Mouse (Mus musculus): ENCODE measurements around the gene Coro7. TPM values are rescaled to one million over a fixed set of nuclear protein-coding genes. Genes with fewer than 3 reads are reported as not detected.
A peak's percentile ranks its signal among the peaks of the same experiment; 100 is the strongest.

Gene Coro7
- polyA plus RNA-seq, 1 experiment from 2014 or later, result 22.0 TPM

- Histone ChIP-seq H3K27ac (peak overlapping the region; percentile 96), H3K9me3 (replicated peaks) (no peaks in the 10 kb centered on the region), H3K9ac (no peak overlapping the region), H3K27me3 (no peaks in the 10 kb centered on the region), H3K4me3 (replicated peaks) (no peak overlapping the region), H3K4me1 (peaks cover 90% of the 10 kb centered on the region), H3K4me2 (peak overlapping the region; percentile 73), H3K36me3 (peaks cover 33% of the 10 kb centered on the region)
- 67% methylated on average over 11 of the region's 11 CpGs for WGBS
- ATAC-seq (replicated peaks; ENCODE audit: low FRiP score), result no peak
Measured at GRCm38 (mm10) chr16:4643670-4644419, 35.7 kb downstream of the Coro7 start.

- Histone ChIP-seq H3K4me1 (peaks cover 81% of the 10 kb centered on the region), H3K9ac (0 out of 2 replicates have a peak overlapping the region, but pooled peaks have one; percentile 5), H3K36me3 (peaks cover 24% of the 10 kb centered on the region), H3K27me3 (no peaks in the 10 kb centered on the region), H3K4me2 (peak overlapping the region; percentile 73), H3K27ac (peak overlapping the region; percentile 96), H3K9me3 (replicated peaks) (no peaks in the 10 kb centered on the region), H3K4me3 (replicated peaks) (peak overlapping the region; percentile 76)
- WGBS, result 67% methylated on average over 6 of the region's 6 CpGs
- no peak for ATAC-seq (replicated peaks; ENCODE audit: low FRiP score)
Measured at GRCm38 (mm10) chr16:4642937-4643336, 36.6 kb downstream of the Coro7 start.

- H3K4me2 ChIP-seq, result peak overlapping the region; percentile 73
- 29% methylated on average over 13 of the region's 13 CpGs for WGBS
- peak overlapping the region; percentile 96 for H3K27ac ChIP-seq
- H3K4me3 ChIP-seq (replicated peaks), result peak overlapping the region; percentile 76
- peak; percentile 72 for ATAC-seq (replicated peaks; ENCODE audit: low FRiP score)
- 0 out of 2 replicates have a peak overlapping the region, but pooled peaks have one; percentile 5 for H3K9ac ChIP-seq
- H3K4me1 ChIP-seq, result peaks cover 73% of the 10 kb centered on the region
- peaks cover 17% of the 10 kb centered on the region for H3K36me3 ChIP-seq
- H3K27me3 ChIP-seq, result no peaks in the 10 kb centered on the region
- H3K9me3 ChIP-seq (replicated peaks), result no peaks in the 10 kb centered on the region
Measured at GRCm38 (mm10) chr16:4642190-4642589, 37.4 kb downstream of the Coro7 start.

GRCm38 (mm10) chr16:4641119-4641838 is 38.3 kb downstream of the Coro7 start:
- Histone ChIP-seq H3K4me1 (peaks cover 64% of the 10 kb centered on the region), H3K27me3 (no peaks in the 10 kb centered on the region), H3K27ac (peak overlapping the region; percentile 96), H3K36me3 (peaks cover 17% of the 10 kb centered on the region), H3K4me2 (peak overlapping the region; percentile 73), H3K4me3 (replicated peaks) (peak overlapping the region; percentile 76), H3K9ac (peak overlapping the region; percentile 80), H3K9me3 (replicated peaks) (no peaks in the 10 kb centered on the region)
- 27% methylated on average over 3 of the region's 3 CpGs for WGBS
- ATAC-seq (replicated peaks; ENCODE audit: low FRiP score), result no peak

GRCm38 (mm10) chr16:4640267-4641005 is 39.1 kb downstream of the Coro7 start:
- H3K27ac ChIP-seq, result peak overlapping the region; percentile 96
- peaks cover 60% of the 10 kb centered on the region for H3K4me1 ChIP-seq
- peak overlapping the region; percentile 80 for H3K9ac ChIP-seq
- no peaks in the 10 kb centered on the region for H3K27me3 ChIP-seq
- peak; percentile 50 for ATAC-seq (replicated peaks; ENCODE audit: low FRiP score)
- H3K4me2 ChIP-seq, result peak overlapping the region; percentile 73
- H3K9me3 ChIP-seq (replicated peaks), result no peaks in the 10 kb centered on the region
- WGBS, result 2% methylated on average over 17 of the region's 17 CpGs
- H3K36me3 ChIP-seq, result peaks cover 11% of the 10 kb centered on the region
- peak overlapping the region; percentile 76 for H3K4me3 ChIP-seq (replicated peaks)

- Histone ChIP-seq H3K36me3 (peaks cover 12% of the 10 kb centered on the region; the same call in 1 of the 2 replicates), H3K27me3 (no peaks in the 10 kb centered on the region), H3K4me1 (peaks cover 56% of the 10 kb centered on the region), H3K4me3 (replicated peaks) (peak within 1 kb of the TSS; percentile 76), H3K9ac (peak within 1 kb of the TSS; percentile 80), H3K4me2 (peak within 1 kb of the TSS; percentile 73), H3K9me3 (replicated peaks) (no peaks in the 10 kb centered on the region), H3K27ac (peak within 1 kb of the TSS; percentile 96)
- ATAC-seq (replicated peaks; ENCODE audit: low FRiP score), result peak; percentile 94
- WGBS, result under 1% methylated on average over 22 of the region's 22 CpGs
Measured at GRCm38 (mm10) chr16:4639831-4640237, 39.7 kb downstream of the Coro7 start, which contains the start of the genes Vasn and Dnaja3. Vasn (plus strand) TSS chr16:4639941. Dnaja3 (plus strand) TSS chr16:4639989.

- H3K4me2 ChIP-seq, result 0 out of 2 replicates have a peak overlapping the region, but pooled peaks have one; percentile 73
- H3K36me3 ChIP-seq, result peaks cover 13% of the 10 kb centered on the region
- H3K9ac ChIP-seq, result no peak overlapping the region
- no peaks in the 10 kb centered on the region for H3K9me3 ChIP-seq (replicated peaks)
- no peaks in the 10 kb centered on the region for H3K27me3 ChIP-seq
- H3K4me1 ChIP-seq, result peaks cover 47% of the 10 kb centered on the region
- 0 out of 2 replicates have a peak overlapping the region, but pooled peaks have one; percentile 96 for H3K27ac ChIP-seq
- ATAC-seq (replicated peaks; ENCODE audit: low FRiP score), result no peak
- WGBS, result 92% methylated on average over 3 of the region's 3 CpGs
- H3K4me3 ChIP-seq (replicated peaks), result no peak overlapping the region
Measured at GRCm38 (mm10) chr16:4638891-4639390, 40.6 kb downstream of the Coro7 start.

- peaks cover 30% of the 10 kb centered on the region for H3K36me3 ChIP-seq
- H3K4me3 ChIP-seq (replicated peaks), result no peak overlapping the region
- WGBS, result 65% methylated on average over 4 of the region's 4 CpGs
- H3K9me3 ChIP-seq (replicated peaks), result no peaks in the 10 kb centered on the region
- H3K4me2 ChIP-seq, result no peak overlapping the region
- no peak for ATAC-seq (replicated peaks; ENCODE audit: low FRiP score)
- H3K9ac ChIP-seq, result 0 out of 2 replicates have a peak overlapping the region, but pooled peaks have one; percentile 21
- no peaks in the 10 kb centered on the region for H3K27me3 ChIP-seq
- peaks cover 16% of the 10 kb centered on the region for H3K4me1 ChIP-seq
- H3K27ac ChIP-seq, result no peak overlapping the region
Measured at GRCm38 (mm10) chr16:4635760-4636159, 43.8 kb downstream of the Coro7 start.

- peaks cover 15% of the 10 kb centered on the region for H3K4me1 ChIP-seq
- H3K27me3 ChIP-seq, result no peaks in the 10 kb centered on the region
- no peak overlapping the region for H3K27ac ChIP-seq
- H3K9me3 ChIP-seq (replicated peaks), result no peaks in the 10 kb centered on the region
- H3K4me2 ChIP-seq, result no peak overlapping the region
- ATAC-seq (replicated peaks; ENCODE audit: low FRiP score), result no peak
- H3K9ac ChIP-seq, result no peak overlapping the region
- no peak overlapping the region for H3K4me3 ChIP-seq (replicated peaks)
- H3K36me3 ChIP-seq, result peaks cover 30% of the 10 kb centered on the region
- WGBS, result 78% methylated on average over 9 of the region's 9 CpGs
Measured at GRCm38 (mm10) chr16:4634681-4635080, 44.9 kb downstream of the Coro7 start.

GRCm38 (mm10) chr16:4633661-4634060 is 45.9 kb downstream of the Coro7 start:
- WGBS, result 91% methylated on average over 3 of the region's 3 CpGs
- no peak for ATAC-seq (replicated peaks; ENCODE audit: low FRiP score)

GRCm38 (mm10) chr16:4632050-4632449 is 47.5 kb downstream of the Coro7 start:
- Histone ChIP-seq H3K27me3 (no peaks in the 10 kb centered on the region), H3K4me2 (no peak overlapping the region), H3K9me3 (replicated peaks) (no peaks in the 10 kb centered on the region), H3K36me3 (peaks cover 37% of the 10 kb centered on the region), H3K4me1 (peaks cover 12% of the 10 kb centered on the region), H3K4me3 (replicated peaks) (no peak overlapping the region), H3K27ac (peak overlapping the region; percentile 14; the same call in 1 of the 2 replicates), H3K9ac (no peak overlapping the region)
- ATAC-seq (replicated peaks; ENCODE audit: low FRiP score), result no peak
- WGBS, result 48% methylated on average over 7 of the region's 7 CpGs

More at GRCm38 (mm10) chr16:4633661-4634060, 45.9 kb downstream of the Coro7 start:
- Histone ChIP-seq H3K27ac (no peak overlapping the region), H3K9me3 (replicated peaks) (no peaks in the 10 kb centered on the region), H3K36me3 (peaks cover 30% of the 10 kb centered on the region), H3K4me2 (no peak overlapping the region), H3K4me3 (replicated peaks) (no peak overlapping the region), H3K27me3 (no peaks in the 10 kb centered on the region), H3K9ac (no peak overlapping the region), H3K4me1 (0 out of 2 replicates have a peak, but pooled peaks cover 7% of the 10 kb centered on the region)

Measured in kidney, embryonic 15.5 days (tissue).